Mouse (Mus musculus) MEL (cell line): ENCODE measurements around the gene Grm7. TPM values are rescaled to one million over a fixed set of nuclear protein-coding genes. Genes with fewer than 3 reads are reported as not detected.

Experiments
- DNase-seq: peaks from one replicate; pipeline ENCODE4 v3.0.0; 2011; ENCODE audit warnings: low read depth, low spot score
- H3K27ac ChIP-seq: 2 replicates; pipeline ENCODE4 v1.5.1; 2012; ENCODE audit warnings: low read depth, mild to moderate bottlenecking, control low read depth, low read length, moderate library complexity; ENCODE audit not compliant: control insufficient read depth
- H3K27me3 ChIP-seq, 2 experiments: fragments of 150-350 bp in 1 of 2; sonication (generic) in 1 of 2; 2 replicates each; pipeline ENCODE4 v1.6.1; 2012; ENCODE audit warnings: low read length in 2 of 2, mild to moderate bottlenecking in 2 of 2, improper control_type of control experiment in 1 of 2, moderate library complexity in 1 of 2; ENCODE audit not compliant: insufficient read depth in 2 of 2, control insufficient read depth in 1 of 2
- H3K36me3 ChIP-seq, 2 experiments: 2 replicates each; pipeline ENCODE4 v1.6.1; 2012 to 2014; ENCODE audit warnings: low read length in 2 of 2, improper control_type of control experiment in 1 of 2, inconsistent platforms in 1 of 2, mild to moderate bottlenecking in 1 of 2; ENCODE audit not compliant: insufficient read depth in 2 of 2, control insufficient read depth in 1 of 2
- H3K4me1 ChIP-seq, 2 experiments: fragments of 150-350 bp in 1 of 2; sonication (generic) in 1 of 2; 2 replicates each; pipeline ENCODE4 v1.6.1; 2012; ENCODE audit warnings: low read length in 2 of 2, improper control_type of control experiment in 1 of 2, mild to moderate bottlenecking in 1 of 2; ENCODE audit not compliant: insufficient read depth in 2 of 2, control insufficient read depth in 1 of 2
- H3K4me3 ChIP-seq, 2 experiments: fragments of 150-350 bp in 1 of 2; sonication (generic) in 1 of 2; 2 replicates each; pipeline ENCODE4 v1.5.1; 2012; ENCODE audit warnings: low read depth in 2 of 2, low read length in 2 of 2, mild to moderate bottlenecking in 2 of 2, moderate library complexity in 2 of 2, control low read depth in 1 of 2, improper control_type of control experiment in 1 of 2; ENCODE audit not compliant: control insufficient read depth in 1 of 2, insufficient read depth in 1 of 2
- H3K79me2 ChIP-seq: 2 replicates; pipeline ENCODE4 v1.6.1; 2012; ENCODE audit warnings: mild to moderate bottlenecking, low read length, moderate library complexity; ENCODE audit not compliant: control insufficient read depth, poor library complexity, insufficient read depth
- H3K9ac ChIP-seq: 2 replicates; pipeline ENCODE4 v1.6.1; 2012; ENCODE audit warnings: low read depth, mild to moderate bottlenecking, control low read depth, low read length, moderate library complexity; ENCODE audit not compliant: control insufficient read depth, poor library complexity, severe bottlenecking
- H3K9me3 ChIP-seq: fragments of 150-350 bp; sonication (generic); replicated peaks from 2 replicates; pipeline ENCODE4 v1.6.1; 2012; ENCODE audit warnings: mild to moderate bottlenecking, low read length, improper control_type of control experiment, moderate library complexity; ENCODE audit not compliant: insufficient read depth
- BHLHE40 ChIP-seq: IDR thresholded peaks from 2 replicates; pipeline ENCODE4 v1.6.1; 2012; ENCODE audit warnings: low read depth, mild to moderate bottlenecking, inconsistent platforms, low read length, improper control_type of control experiment, borderline replicate concordance
- CHD2 ChIP-seq: IDR thresholded peaks from 2 replicates; pipeline ENCODE4 v1.6.1; 2011; ENCODE audit warnings: low read length, improper control_type of control experiment
- E2F4 ChIP-seq: IDR thresholded peaks from 2 replicates; pipeline ENCODE4 v1.6.1; 2011; ENCODE audit warnings: low read depth, low read length, improper control_type of control experiment, borderline replicate concordance
- ETS1 ChIP-seq: IDR thresholded peaks from 2 replicates; pipeline ENCODE4 v1.6.1; 2012; ENCODE audit warnings: low read depth, mild to moderate bottlenecking, inconsistent platforms, low read length, improper control_type of control experiment, moderate library complexity
- GABPA ChIP-seq: IDR thresholded peaks from 2 replicates; pipeline ENCODE4 v1.6.1; 2012; ENCODE audit warnings: low read depth, mild to moderate bottlenecking, inconsistent platforms, low read length, improper control_type of control experiment, moderate library complexity
- JUND ChIP-seq: IDR thresholded peaks from 2 replicates; pipeline ENCODE4 v1.6.1; 2011; ENCODE audit warnings: low read depth, mild to moderate bottlenecking, improper control_type of control experiment, low read length
- KAT2A ChIP-seq: conservative IDR thresholded peaks from 2 replicates; pipeline ENCODE4 v1.6.1; 2012; ENCODE audit warnings: low read depth, low read length, improper control_type of control experiment, inconsistent platforms
- MAFK ChIP-seq: IDR thresholded peaks from 2 replicates; pipeline ENCODE4 v1.6.1; 2011; ENCODE audit warnings: low read depth, mild to moderate bottlenecking, low read length, improper control_type of control experiment, borderline replicate concordance
- NELFE ChIP-seq: IDR thresholded peaks from 2 replicates; pipeline ENCODE4 v1.6.1; 2011; ENCODE audit warnings: low read depth, low read length, improper control_type of control experiment
- POLR2A ChIP-seq, 2 experiments: IDR thresholded peaks; 2 replicates each; pipeline ENCODE4 v1.6.1; 2011 to 2012; ENCODE audit warnings: low read length in 2 of 2, mild to moderate bottlenecking in 2 of 2, control low read depth in 1 of 2, improper control_type of control experiment in 1 of 2, low read depth in 1 of 2, moderate library complexity in 1 of 2; ENCODE audit not compliant: control insufficient read depth in 1 of 2, insufficient read depth in 1 of 2, poor library complexity in 1 of 2
- RCOR1 ChIP-seq: IDR thresholded peaks from 2 replicates; pipeline ENCODE4 v1.6.1; 2012; ENCODE audit warnings: low read depth, mild to moderate bottlenecking, inconsistent platforms, low read length, improper control_type of control experiment
- TAL1 ChIP-seq: IDR thresholded peaks from 2 replicates; pipeline ENCODE4 v1.6.1; 2012; ENCODE audit warnings: mild to moderate bottlenecking, inconsistent platforms, low read length, moderate library complexity, mixed read lengths
- TBP ChIP-seq: IDR thresholded peaks from 2 replicates; pipeline ENCODE4 v1.8.0; 2011; ENCODE audit warnings: low read depth, low read length, improper control_type of control experiment
- ZKSCAN1 ChIP-seq: IDR thresholded peaks from 2 replicates; pipeline ENCODE4 v1.6.1; 2012; ENCODE audit warnings: low read depth, mild to moderate bottlenecking, inconsistent platforms, low read length, improper control_type of control experiment, moderate library complexity
- polyA plus RNA-seq, 2 experiments: library from polyadenylated mRNA; stranded (reverse) in 1 of 2; unstranded in 1 of 2; fragments of >175 nt in 1 of 2; fragments of >200 nt in 1 of 2; gene quantifications; 2 replicates each; pipeline versions ENCODE4 v1.2.1 to v1.2.4; 2012; ENCODE audit warnings: low replicate concordance in 2 of 2, low read depth in 1 of 2; ENCODE audit not compliant: insufficient read length in 2 of 2, insufficient read depth in 1 of 2, missing spikeins in 1 of 2
- total RNA-seq: library from RNA; depleted of rRNA; stranded (reverse); fragments of 300-350 nt; gene quantifications from 2 replicates; pipeline ENCODE4 v1.2.3, GENCODE M21; 2012

Gene Grm7
- total and polyA plus RNA-seq, 3 experiments: not detected

GRCm38 (mm10) chr6:111045896-111046295 lies 400.5 kb downstream of the Grm7 start:
- no peak for DNase-seq
- no peak for TF ChIP-seq CHD2
- TF ChIP-seq KAT2A: no peak
- TF ChIP-seq NELFE: no peak
- no peak for TF ChIP-seq BHLHE40
- TF ChIP-seq ZKSCAN1: no peak
- no peaks in the 10 kb centered on the region for H3K4me1 ChIP-seq
- H3K79me2 ChIP-seq: no peaks in the 10 kb centered on the region
- no peak overlapping the region for H3K27ac ChIP-seq
- no peak overlapping the region for H3K9ac ChIP-seq
- H3K9me3 ChIP-seq: no peaks in the 10 kb centered on the region
- no peaks in the 10 kb centered on the region for H3K27me3 ChIP-seq
- no peak overlapping the region for H3K4me3 ChIP-seq
- H3K36me3 ChIP-seq: no peaks in the 10 kb centered on the region

- no peaks in the 10 kb centered on the region for H3K36me3 ChIP-seq
- TF ChIP-seq RCOR1: no peak
- no peak overlapping the region for H3K4me3 ChIP-seq
- no peak overlapping the region for H3K9ac ChIP-seq
- no peaks in the 10 kb centered on the region for H3K27me3 ChIP-seq
- no peak overlapping the region for H3K27ac ChIP-seq
- no peaks in the 10 kb centered on the region for H3K4me1 ChIP-seq
- H3K9me3 ChIP-seq: no peaks in the 10 kb centered on the region
- no peaks in the 10 kb centered on the region for H3K79me2 ChIP-seq
- DNase-seq: no peak
These were observed 403.9 kb downstream of the Grm7 start for GRCm38 (mm10) chr6:111049247-111049646.

- no peaks in the 10 kb centered on the region for H3K79me2 ChIP-seq
- H3K9me3 ChIP-seq: no peaks in the 10 kb centered on the region
- DNase-seq: no peak
- H3K27ac ChIP-seq: no peak overlapping the region
- H3K9ac ChIP-seq: no peak overlapping the region
- H3K4me3 ChIP-seq: no peak overlapping the region
- H3K4me1 ChIP-seq: no peaks in the 10 kb centered on the region
- TF ChIP-seq JUND (no peak), BHLHE40 (no peak), ETS1 (no peak), E2F4 (no peak), GABPA (no peak), RCOR1 (no peak), KAT2A (no peak), MAFK (no peak), TAL1 (no peak), POLR2A (IDR thresholded peaks at IDR 0.05; ENCODE audit: control insufficient read depth in 1 of 2, insufficient read depth in 1 of 2, low read depth in 1 of 2, low read length in 2 of 2, poor library complexity in 1 of 2) (no peak), TBP (no peak)
- TF ChIP-seq, all 39 proteins: peak for 0
- Histone ChIP-seq H3K27me3 (no peaks in the 10 kb centered on the region), H3K36me3 (no peaks in the 10 kb centered on the region)
These were observed 408.9 kb downstream of the Grm7 start for GRCm38 (mm10) chr6:111054001-111054975.
